Mouse (Mus musculus) ES-E14 (cell line): ENCODE data around the gene Trp53. TPM values are rescaled to one million over a fixed set of nuclear protein-coding genes. Genes with fewer than 3 reads are reported as not detected.

ENCODE experiments used
- DNase-seq: peaks from one replicate; pipeline ENCODE4 v3.0.0-alpha.2; 2013; ENCODE audit warnings: low read depth, low spot score
- H3K27ac ChIP-seq: 2 replicates; pipeline ENCODE4 v1.5.1; 2012; ENCODE audit warnings: low read depth, mild to moderate bottlenecking, low read length, moderate library complexity, mixed read lengths; ENCODE audit not compliant: poor library complexity, insufficient read depth, severe bottlenecking
- H3K36me3 ChIP-seq: 2 replicates; pipeline ENCODE4 v1.6.1; 2012; ENCODE audit warnings: mild to moderate bottlenecking, low read length, moderate library complexity, mixed read lengths; ENCODE audit not compliant: control insufficient read depth, poor library complexity, insufficient read depth, severe bottlenecking
- H3K4me1 ChIP-seq, 2 experiments: fragments of 150-350 bp in 1 of 2; sonication (generic) in 1 of 2; 2 replicates each; pipeline ENCODE4 v1.6.1; 2012; ENCODE audit warnings: low read length in 2 of 2, mild to moderate bottlenecking in 1 of 2, mixed read lengths in 1 of 2; ENCODE audit not compliant: control insufficient read depth in 2 of 2, insufficient read depth in 2 of 2, poor library complexity in 1 of 2
- H3K4me3 ChIP-seq, 2 experiments: fragments of 150-350 bp in 1 of 2; sonication (generic) in 1 of 2; 2 replicates each; pipeline ENCODE4 v1.5.1; 2012; ENCODE audit warnings: low read length in 2 of 2, low read depth in 1 of 2, mild to moderate bottlenecking in 1 of 2, mixed read lengths in 1 of 2; ENCODE audit not compliant: insufficient read depth in 1 of 2, poor library complexity in 1 of 2, severe bottlenecking in 1 of 2
- H3K9ac ChIP-seq: 2 replicates; pipeline ENCODE4 v1.6.1; 2012; ENCODE audit warnings: low read depth, mild to moderate bottlenecking, low read length, mixed read lengths; ENCODE audit not compliant: poor library complexity, insufficient read depth, severe bottlenecking
- H3K9me3 ChIP-seq: fragments of 150-350 bp; sonication (generic); 2 replicates; pipeline ENCODE4 v1.6.1; 2012; ENCODE audit warnings: low read depth, mild to moderate bottlenecking, low read length; ENCODE audit not compliant: control insufficient read depth, insufficient read depth
- CHD2 ChIP-seq: IDR thresholded peaks from 2 replicates; pipeline ENCODE4 v1.6.1; 2014; ENCODE audit warnings: mild to moderate bottlenecking, low read depth, low read length, inconsistent platforms
- HCFC1 ChIP-seq: IDR thresholded peaks from 2 replicates; pipeline ENCODE4 v1.6.1; 2012; ENCODE audit warnings: low read length, inconsistent platforms, borderline replicate concordance; ENCODE audit not compliant: insufficient read depth
- MAFK ChIP-seq: IDR thresholded peaks from 2 replicates; pipeline ENCODE4 v1.6.1; 2014; ENCODE audit warnings: mild to moderate bottlenecking, low read depth, low read length, inconsistent platforms; ENCODE audit not compliant: insufficient read depth
- ZC3H11A ChIP-seq: IDR thresholded peaks from 2 replicates; pipeline ENCODE4 v1.6.1; 2012; ENCODE audit warnings: low read depth, mild to moderate bottlenecking, inconsistent platforms, low read length, borderline replicate concordance
- ZNF384 ChIP-seq: IDR thresholded peaks from 2 replicates; pipeline ENCODE4 v1.6.1; 2012; ENCODE audit warnings: low read depth, low read length, inconsistent platforms
- in situ Hi-C, 2 experiments: fragments of 600-800 bp; cut with MboI; formaldehyde crosslinking; loops; one replicate each; pipeline ENCODE4 v1.15.1; 2025; ENCODE audit warnings: low sequenced_read_pairs in 2 of 2, inconsistent platforms in 1 of 2; ENCODE audit not compliant: unreplicated experiment in 2 of 2
- total RNA-seq: library from RNA; depleted of rRNA; stranded (reverse); fragments of 300-350 nt; gene quantifications from 2 replicates; pipeline ENCODE4 v1.2.3, GENCODE M21; 2012

Trp53 gene
- total RNA-seq, 1 experiment, result 105 TPM

GRCm38 (mm10) chr11:69589207-69589834 lies 9.2 kb downstream of the Trp53 start:
- no peak overlapping the region; the same call in 1 of the 2 replicates for H3K9ac ChIP-seq
- DNase-seq, result no peak
- no peak overlapping the region for H3K27ac ChIP-seq
- H3K9me3 ChIP-seq, result no peaks in the 10 kb centered on the region
- H3K4me1 ChIP-seq, result peaks cover 3 to 26% of the 10 kb centered on the region in 2 experiments; a peak in 3 of 4 replicates
- TF ChIP-seq ZNF384, result no peak
- no peak for TF ChIP-seq CHD2
- no peak for TF ChIP-seq ZC3H11A
- TF ChIP-seq HCFC1, result no peak
- TF ChIP-seq MAFK, result no peak
- in situ Hi-C loops, result no loop called here
- H3K36me3 ChIP-seq, result peaks cover 56% of the 10 kb centered on the region
- H3K4me3 ChIP-seq, result no peak overlapping the region

GRCm38 (mm10) chr11:69590622-69591021 lies 10.5 kb downstream of the Trp53 start:
- H3K36me3 ChIP-seq, result peaks cover 54% of the 10 kb centered on the region
- H3K4me3 ChIP-seq, result no peak overlapping the region
- no peak for TF ChIP-seq ZC3H11A
- TF ChIP-seq MAFK, result no peak
- TF ChIP-seq HCFC1, result no peak
- TF ChIP-seq CHD2, result no peak
- no peak for TF ChIP-seq ZNF384
- in situ Hi-C loops, result no loop called here
- H3K4me1 ChIP-seq, result peaks cover 0 to 20% of the 10 kb centered on the region in 2 experiments; a peak in 3 of 4 replicates
- H3K9me3 ChIP-seq, result no peaks in the 10 kb centered on the region
- DNase-seq, result no peak
- H3K9ac ChIP-seq, result no peak overlapping the region
- no peak overlapping the region for H3K27ac ChIP-seq

- Histone ChIP-seq H3K4me3 (no peak overlapping the region), H3K4me1 (peaks cover 0 to 13% of the 10 kb centered on the region in 2 experiments; a peak in 3 of 4 replicates), H3K9me3 (no peaks in the 10 kb centered on the region), H3K36me3 (peaks cover 54% of the 10 kb centered on the region), H3K9ac (no peak overlapping the region), H3K27ac (no peak overlapping the region)
- TF ChIP-seq ZC3H11A (no peak), ZNF384 (no peak), HCFC1 (no peak), CHD2 (no peak), MAFK (no peak)
- in situ Hi-C loops, result no loop called here
- no peak for DNase-seq
Observed at GRCm38 (mm10) chr11:69591424-69591823, 11.3 kb downstream of the Trp53 start.

GRCm38 (mm10) chr11:69591899-69592637 lies 11.9 kb downstream of the Trp53 start:
- in situ Hi-C loops, result no loop called here
- no peak for DNase-seq
- Histone ChIP-seq H3K9ac (no peak overlapping the region), H3K36me3 (peaks cover 53% of the 10 kb centered on the region), H3K9me3 (no peaks in the 10 kb centered on the region), H3K4me3 (no peak overlapping the region), H3K4me1 (peaks cover 0 to 13% of the 10 kb centered on the region in 2 experiments; a peak in 2 of 4 replicates), H3K27ac (no peak overlapping the region)
- TF ChIP-seq CHD2 (no peak), ZNF384 (no peak), MAFK (no peak), HCFC1 (no peak), ZC3H11A (no peak)
